Mouse (Mus musculus) MEL (cell line): ENCODE measurements around the gene Dock9.

ENCODE experiments used
- CTCF ChIP-seq, 3 experiments: IDR thresholded peaks in 2 of 3; conservative IDR thresholded peaks in 1 of 3; 2 replicates each; pipeline ENCODE4 v1.5.1; 2011 to 2012; ENCODE audit warnings: low read length in 3 of 3, low read depth in 2 of 3, mild to moderate bottlenecking in 2 of 3, improper control_type of control experiment in 1 of 3, inconsistent platforms in 1 of 3, mixed read lengths in 1 of 3, moderate library complexity in 1 of 3; ENCODE audit not compliant: control insufficient read depth in 1 of 3, insufficient read depth in 1 of 3, poor library complexity in 1 of 3, severe bottlenecking in 1 of 3
- EP300 ChIP-seq, 2 experiments: IDR thresholded peaks; 2 replicates each; pipeline ENCODE4 v1.6.1; 2011; ENCODE audit warnings: improper control_type of control experiment in 2 of 2, low read length in 2 of 2, low read depth in 1 of 2, mild to moderate bottlenecking in 1 of 2
- POLR2A ChIP-seq, 2 experiments: IDR thresholded peaks; 2 replicates each; pipeline ENCODE4 v1.6.1; 2011 to 2012; ENCODE audit warnings: low read length in 2 of 2, mild to moderate bottlenecking in 2 of 2, control low read depth in 1 of 2, improper control_type of control experiment in 1 of 2, low read depth in 1 of 2, moderate library complexity in 1 of 2; ENCODE audit not compliant: control insufficient read depth in 1 of 2, insufficient read depth in 1 of 2, poor library complexity in 1 of 2
- POLR2AphosphoS2 ChIP-seq: IDR thresholded peaks from 2 replicates; pipeline ENCODE4 v1.6.1; 2011; ENCODE audit warnings: low read length, improper control_type of control experiment
- POLR2AphosphoS5 ChIP-seq: IDR thresholded peaks from 2 replicates; pipeline ENCODE4 v1.6.1; 2012; ENCODE audit warnings: low read depth, borderline replicate concordance, mild to moderate bottlenecking, inconsistent platforms, low read length, moderate library complexity, mixed read lengths
- RCOR1 ChIP-seq: IDR thresholded peaks from 2 replicates; pipeline ENCODE4 v1.6.1; 2012; ENCODE audit warnings: low read depth, mild to moderate bottlenecking, inconsistent platforms, low read length, improper control_type of control experiment
- SMC3 ChIP-seq: IDR thresholded peaks from 2 replicates; pipeline ENCODE4 v1.6.1; 2011; ENCODE audit warnings: low read depth, low read length, improper control_type of control experiment
- TBP ChIP-seq: IDR thresholded peaks from 2 replicates; pipeline ENCODE4 v1.8.0; 2011; ENCODE audit warnings: low read depth, low read length, improper control_type of control experiment
- ZKSCAN1 ChIP-seq: IDR thresholded peaks from 2 replicates; pipeline ENCODE4 v1.6.1; 2012; ENCODE audit warnings: low read depth, mild to moderate bottlenecking, inconsistent platforms, low read length, improper control_type of control experiment, moderate library complexity

GRCm38 (mm10) chr14:121734217-121734616, 63.4 kb downstream of the Dock9 start:
- TF ChIP-seq TBP (no peak), POLR2AphosphoS5 (no peak), SMC3 (no peak), POLR2AphosphoS2 (no peak), CTCF (IDR thresholded peaks at IDR 0.05 in 2 of 3, conservative IDR thresholded peaks at IDR 0.05 in 1 of 3; ENCODE audit: control insufficient read depth in 1 of 3, insufficient read depth in 1 of 3, low read depth in 2 of 3, low read length in 3 of 3, poor library complexity in 1 of 3, severe bottlenecking in 1 of 3) (no peak), POLR2A (IDR thresholded peaks at IDR 0.05; ENCODE audit: control insufficient read depth in 1 of 2, insufficient read depth in 1 of 2, low read depth in 1 of 2, low read length in 2 of 2, poor library complexity in 1 of 2) (no peak), RCOR1 (no peak), EP300 (IDR thresholded peaks at IDR 0.05; ENCODE audit: low read depth in 1 of 2, low read length in 2 of 2) (no peak), ZKSCAN1 (no peak)
